8 mouse cellular contexts compared by ENCODE assay signal in the genomic region with DNA sequence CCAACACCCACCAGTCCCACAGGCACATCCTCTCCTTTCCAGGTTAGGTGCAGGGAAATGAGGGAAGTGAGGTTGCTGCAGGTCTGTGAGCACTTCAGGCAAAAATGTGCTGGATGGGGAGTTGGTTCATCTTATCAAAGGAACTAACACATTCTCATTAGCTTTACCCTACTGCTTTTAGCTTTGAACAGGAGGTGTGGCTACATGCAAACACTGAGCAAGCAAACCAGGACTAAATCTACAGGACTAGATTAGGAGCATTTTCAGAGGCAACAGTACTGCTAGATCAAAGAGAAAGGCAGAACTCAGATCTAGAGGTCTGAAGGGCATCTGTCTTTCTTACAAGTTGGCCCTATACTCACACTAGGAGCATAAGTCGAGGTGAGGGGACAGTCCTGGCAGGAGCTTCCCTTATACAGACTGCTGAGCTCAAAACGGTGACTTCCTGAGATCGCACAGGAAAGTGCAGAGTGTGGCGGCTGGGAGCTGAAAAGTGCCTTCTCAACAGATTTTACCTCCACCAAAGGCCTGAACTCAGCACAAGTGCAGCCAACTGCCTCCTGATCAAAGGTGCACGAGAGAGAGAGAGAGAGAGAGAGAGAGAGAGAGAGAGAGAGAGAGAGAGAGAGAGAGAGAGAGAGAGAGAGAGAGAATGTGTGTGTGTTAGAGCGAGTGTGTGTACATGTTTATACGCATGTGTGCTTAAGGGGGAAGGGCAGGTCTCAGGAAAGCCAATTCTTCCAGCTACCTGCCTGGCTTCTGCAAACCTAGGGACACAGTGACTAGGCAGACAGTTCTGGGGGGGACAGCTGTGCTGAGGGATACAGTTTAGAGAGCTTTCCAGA. TPM values are rescaled to one million over a fixed set of nuclear protein-coding genes. Genes with fewer than 3 reads are reported as not detected.
DNase-seq lines count a peak whose midpoint lies in the region; ATAC-seq lines count a peak whose summit lies in the region.

No protein-coding gene starts in this region.

- peaks cover 39% of the 10 kb centered on the region for H3K4me1 ChIP-seq in lung, embryonic 15.5 days
- peaks cover 9% of the 10 kb centered on the region; the same call in 1 of the 2 replicates for H3K4me1 ChIP-seq in embryonic facial prominence, embryonic 11.5 days (ENCODE audit: control insufficient read depth, insufficient read depth, low read length)
- peaks cover 23% of the 10 kb centered on the region for H3K4me1 ChIP-seq in midbrain, embryonic 11.5 days (ENCODE audit: control insufficient read depth, insufficient read depth, low read length)

- no peak for ATAC-seq in lung, embryonic 15.5 days (ENCODE audit: borderline replicate concordance, extremely low read depth, low FRiP score, low TSS enrichment)
- no peak for ATAC-seq in embryonic facial prominence, embryonic 11.5 days (replicated peaks; ENCODE audit: insufficient number of reproducible peaks, low FRiP score, low TSS enrichment, low read depth)
- no peak for ATAC-seq in midbrain, embryonic 11.5 days (ENCODE audit: low FRiP score)

- no peaks in the 10 kb centered on the region for H3K9me3 ChIP-seq in lung, embryonic 15.5 days
- no peaks in the 10 kb centered on the region for H3K9me3 ChIP-seq in embryonic facial prominence, embryonic 11.5 days (replicated peaks; ENCODE audit: control insufficient read depth, low read length)
- H3K9me3 ChIP-seq in midbrain, embryonic 11.5 days (ENCODE audit: control insufficient read depth, low read length) = no peaks in the 10 kb centered on the region

- no peak for DNase-seq in lung, postnatal 25 days (ENCODE audit: low spot score)
- no peak for DNase-seq in embryonic facial prominence, embryonic 11.5 days (ENCODE audit: low spot score)
- peak; percentile 80 for DNase-seq in kidney, adult 11 months
- peak; percentile 76 for DNase-seq in midbrain, embryonic 11.5 days (ENCODE audit: low spot score, missing footprints)
- no peak for DNase-seq in retina, postnatal 1 day
- no peak for DNase-seq in spleen, postnatal 14 days (ENCODE audit: low spot score in 2 of 2)
- no peak for DNase-seq in left cerebral cortex, postnatal 36 days (ENCODE audit: low spot score in 2 of 2)

- H3K4me2 ChIP-seq in lung, embryonic 15.5 days = peak overlapping the region; percentile 80
- H3K4me2 ChIP-seq in embryonic facial prominence, embryonic 11.5 days (ENCODE audit: low read depth, low read length) = peak overlapping the region; percentile 16
- peak overlapping the region; percentile 94; the same call in 1 of the 2 replicates for H3K4me2 ChIP-seq in midbrain, embryonic 11.5 days

- whole genome bisulfite sequencing in lung, embryonic 15.5 days = 28% methylated on average over 7 of the region's 7 CpGs
- WGBS in embryonic facial prominence, embryonic 11.5 days = 41% methylated on average over 7 of the region's 7 CpGs
- 44% methylated on average over 7 of the region's 7 CpGs for WGBS in midbrain, embryonic 11.5 days

- H3K27me3 ChIP-seq in lung, embryonic 15.5 days = no peaks in the 10 kb centered on the region
- no peaks in the 10 kb centered on the region for H3K27me3 ChIP-seq in embryonic facial prominence, embryonic 11.5 days (ENCODE audit: control insufficient read depth, insufficient read depth, low read length)
- no peaks in the 10 kb centered on the region for H3K27me3 ChIP-seq in midbrain, embryonic 11.5 days (ENCODE audit: control insufficient read depth, insufficient read depth, low read length)

- intact Hi-C loops in left cerebral cortex, postnatal 36 days (cut with DNase I) = no loop called here

- peaks cover 18% of the 10 kb centered on the region for H3K36me3 ChIP-seq in lung, embryonic 15.5 days
- no peaks in the 10 kb centered on the region; the same call in none of the 2 replicates for H3K36me3 ChIP-seq in embryonic facial prominence, embryonic 11.5 days (replicated peaks; ENCODE audit: control insufficient read depth, insufficient read depth, low read depth, low read length)
- H3K36me3 ChIP-seq in midbrain, embryonic 11.5 days (ENCODE audit: control insufficient read depth, insufficient read depth, low read length) = peaks cover 7% of the 10 kb centered on the region; the same call in 1 of the 2 replicates

- peak overlapping the region; percentile 55 for H3K27ac ChIP-seq in lung, embryonic 15.5 days
- no peak overlapping the region for H3K27ac ChIP-seq in embryonic facial prominence, embryonic 11.5 days (replicated peaks; ENCODE audit: low read depth, low read length)
- no peak overlapping the region; the same call in 1 of the 2 replicates for H3K27ac ChIP-seq in midbrain, embryonic 11.5 days (ENCODE audit: low read depth, low read length)

- H3K4me3 ChIP-seq in lung, embryonic 15.5 days = peak overlapping the region; percentile 93
- peak overlapping the region; percentile 1; the same call in 1 of the 2 replicates for H3K4me3 ChIP-seq in embryonic facial prominence, embryonic 11.5 days (ENCODE audit: low read depth, low read length)
- H3K4me3 ChIP-seq in midbrain, embryonic 11.5 days (ENCODE audit: low read depth, low read length) = no peak overlapping the region

- peak overlapping the region; percentile 91 for H3K9ac ChIP-seq in lung, embryonic 15.5 days
- peak overlapping the region; percentile 94; the same call in 1 of the 2 replicates for H3K9ac ChIP-seq in embryonic facial prominence, embryonic 11.5 days (replicated peaks; ENCODE audit: low read length)
- H3K9ac ChIP-seq in midbrain, embryonic 11.5 days (ENCODE audit: low read length) = peak overlapping the region; percentile 20

RNA-seq across cellular contexts. Expression of gene Mafg, which starts 2.3 kb away (rescaled TPM):
- polyA plus RNA-seq in lung, embryonic 15.5 days (2015; fragmentation: Nextera tagmentation; extraction: Ambion mirVana) = 23.3 and 24.5 TPM in 2 replicates
- 16.7 and 18.1 TPM in 2 replicates for polyA plus RNA-seq in embryonic facial prominence, embryonic 11.5 days (2014; fragmentation: Nextera tagmentation; extraction: Ambion mirVana)
- 18.0 and 19.7 TPM in 2 replicates for polyA plus RNA-seq in midbrain, embryonic 11.5 days (2014; fragmentation: Nextera tagmentation; extraction: Ambion mirVana)
- 100 to 1,000 TPM in 1 of 2 experiments, 10 to 100 TPM in 1; 76.5 to 103 TPM for total RNA-seq in left cerebral cortex, postnatal 36 days (2021)

RNA-seq across cellular contexts. Expression of gene Sirt7, which starts 6.1 kb away (rescaled TPM):
- 32.6 and 34.3 TPM in 2 replicates for polyA plus RNA-seq in lung, embryonic 15.5 days (2015; fragmentation: Nextera tagmentation; extraction: Ambion mirVana)
- 20.7 and 20.8 TPM in 2 replicates for polyA plus RNA-seq in embryonic facial prominence, embryonic 11.5 days (2014; fragmentation: Nextera tagmentation; extraction: Ambion mirVana)
- 29.5 and 33.2 TPM in 2 replicates for polyA plus RNA-seq in midbrain, embryonic 11.5 days (2014; fragmentation: Nextera tagmentation; extraction: Ambion mirVana)
- total RNA-seq in left cerebral cortex, postnatal 36 days (2021) = 10 to 100 TPM; 37.8 to 43.3 TPM

RNA-seq across cellular contexts. Expression of gene Pycr1, which starts 12.5 kb away (rescaled TPM):
- 25.4 and 27.2 TPM in 2 replicates for polyA plus RNA-seq in lung, embryonic 15.5 days (2015; fragmentation: Nextera tagmentation; extraction: Ambion mirVana)
- polyA plus RNA-seq in embryonic facial prominence, embryonic 11.5 days (2014; fragmentation: Nextera tagmentation; extraction: Ambion mirVana) = 26.3 and 27.1 TPM in 2 replicates
- 32.4 and 32.8 TPM in 2 replicates for polyA plus RNA-seq in midbrain, embryonic 11.5 days (2014; fragmentation: Nextera tagmentation; extraction: Ambion mirVana)
- 1 to 10 TPM; 2.9 to 3.9 TPM for total RNA-seq in left cerebral cortex, postnatal 36 days (2021)

RNA-seq across cellular contexts. Expression of gene Pcyt2, which starts 13.4 kb away (rescaled TPM):
- polyA plus RNA-seq in lung, embryonic 15.5 days (2015; fragmentation: Nextera tagmentation; extraction: Ambion mirVana) = 103 and 126 TPM in 2 replicates
- 75.3 and 76.9 TPM in 2 replicates for polyA plus RNA-seq in embryonic facial prominence, embryonic 11.5 days (2014; fragmentation: Nextera tagmentation; extraction: Ambion mirVana)
- 89.4 and 101 TPM in 2 replicates for polyA plus RNA-seq in midbrain, embryonic 11.5 days (2014; fragmentation: Nextera tagmentation; extraction: Ambion mirVana)
- 100 to 1,000 TPM; 115 to 135 TPM for total RNA-seq in left cerebral cortex, postnatal 36 days (2021)

RNA-seq across cellular contexts. Expression of gene Myadml2, which starts 16.9 kb away (rescaled TPM):
- 0.55 and 1.3 TPM in 2 replicates for polyA plus RNA-seq in lung, embryonic 15.5 days (2015; fragmentation: Nextera tagmentation; extraction: Ambion mirVana)
- polyA plus RNA-seq in embryonic facial prominence, embryonic 11.5 days (2014; fragmentation: Nextera tagmentation; extraction: Ambion mirVana) = not detected in 2 replicates
- 0.36 and 0.57 TPM in 2 replicates for polyA plus RNA-seq in midbrain, embryonic 11.5 days (2014; fragmentation: Nextera tagmentation; extraction: Ambion mirVana)
- 10 to 100 TPM in 1 of 2 experiments, 1 to 10 TPM in 1; 8.2 to 11.9 TPM for total RNA-seq in left cerebral cortex, postnatal 36 days (2021)

Comparison
In these comparisons a context has a peak if more than half of its experiments do, and no peak if none do; other contexts are left out.
1. H3K4me2 ChIP-seq: peak in every context shown above with its lines; median percentile 94 in midbrain, embryonic 11.5 days; 80 in lung, embryonic 15.5 days; 16 in embryonic facial prominence, embryonic 11.5 days.
2. H3K9ac ChIP-seq: peak in every context shown above with its lines; median percentile 94 in embryonic facial prominence, embryonic 11.5 days; 91 in lung, embryonic 15.5 days; 20 in midbrain, embryonic 11.5 days.
3. DNase-seq: peak in kidney, adult 11 months (single experiment) and midbrain, embryonic 11.5 days (single experiment); none in lung, postnatal 25 days (single experiment), embryonic facial prominence, embryonic 11.5 days (single experiment), retina, postnatal 1 day (single experiment), spleen, postnatal 14 days (0 of 2) and left cerebral cortex, postnatal 36 days (0 of 2).